Mouse (Mus musculus) brown adipose tissue, adult 24 weeks (tissue): ENCODE results near the gene Ppp2r5e. TPM values are rescaled to one million over a fixed set of nuclear protein-coding genes. Genes with fewer than 3 reads are reported as not detected.

Experiments
- H3K27ac ChIP-seq: fragments of 200-500 bp; replicated peaks from 2 replicates; pipeline ENCODE4 v1.5.1; 2012; ENCODE audit warnings: low read depth, mild to moderate bottlenecking, low read length
- H3K4me1 ChIP-seq: fragments of 200-500 bp; 2 replicates; pipeline ENCODE4 v1.6.1; 2012; ENCODE audit warnings: low read length, mixed read lengths; ENCODE audit not compliant: control insufficient read depth, insufficient read depth, insufficient read length
- H3K4me3 ChIP-seq: fragments of 200-500 bp; 2 replicates; pipeline ENCODE4 v1.5.1; 2012; ENCODE audit warnings: low read depth, mild to moderate bottlenecking, low read length, moderate library complexity; ENCODE audit not compliant: insufficient read depth
- polyA plus RNA-seq: library from polyadenylated mRNA; stranded (reverse); fragments of >200 nt; gene quantifications from 2 replicates; pipeline ENCODE4 v1.2.4, GENCODE M21; 2012; ENCODE audit not compliant: missing spikeins, insufficient read depth, insufficient read length

The Ppp2r5e gene
- polyA plus RNA-seq, 1 experiment: 21.6 TPM

- no peak overlapping the region for H3K27ac ChIP-seq
These were observed 58.9 kb downstream of the Ppp2r5e start for GRCm38 (mm10) chr12:75537019-75537672.

GRCm38 (mm10) chr12:75536566-75536965 is 59.5 kb downstream of the Ppp2r5e start:
- H3K4me1 ChIP-seq: peaks cover 24% of the 10 kb centered on the region
- no peak overlapping the region for H3K27ac ChIP-seq
- H3K4me3 ChIP-seq: no peak overlapping the region

More at GRCm38 (mm10) chr12:75537019-75537672, 58.9 kb downstream of the Ppp2r5e start:
- H3K4me3 ChIP-seq: no peak overlapping the region
- peaks cover 21% of the 10 kb centered on the region for H3K4me1 ChIP-seq

- no peak overlapping the region for H3K27ac ChIP-seq
- H3K4me1 ChIP-seq: peaks cover 26% of the 10 kb centered on the region
- H3K4me3 ChIP-seq: no peak overlapping the region
These were observed 62.9 kb downstream of the Ppp2r5e start for GRCm38 (mm10) chr12:75533145-75533544.

GRCm38 (mm10) chr12:75531895-75532294 is 64.2 kb downstream of the Ppp2r5e start:
- Histone ChIP-seq H3K4me1 (peaks cover 22% of the 10 kb centered on the region), H3K27ac (no peak overlapping the region), H3K4me3 (no peak overlapping the region)

GRCm38 (mm10) chr12:75528857-75529808 is 66.9 kb downstream of the Ppp2r5e start:
- no peak overlapping the region for H3K4me3 ChIP-seq

GRCm38 (mm10) chr12:75528300-75528699 is 67.7 kb downstream of the Ppp2r5e start:
- H3K4me3 ChIP-seq: no peak overlapping the region
- no peak overlapping the region for H3K27ac ChIP-seq
- H3K4me1 ChIP-seq: peaks cover 29% of the 10 kb centered on the region

More at GRCm38 (mm10) chr12:75528857-75529808, 66.9 kb downstream of the Ppp2r5e start:
- Histone ChIP-seq H3K4me1 (peaks cover 22% of the 10 kb centered on the region), H3K27ac (peak overlapping the region; percentile 61)

GRCm38 (mm10) chr12:75524199-75524598 is 71.8 kb downstream of the Ppp2r5e start:
- Histone ChIP-seq H3K4me1 (peaks cover 20% of the 10 kb centered on the region), H3K27ac (peak overlapping the region; percentile 55), H3K4me3 (no peak overlapping the region)

GRCm38 (mm10) chr12:75522931-75523330 is 73.1 kb downstream of the Ppp2r5e start:
- H3K4me3 ChIP-seq: no peak overlapping the region
- H3K4me1 ChIP-seq: peaks cover 13% of the 10 kb centered on the region
- H3K27ac ChIP-seq: no peak overlapping the region

GRCm38 (mm10) chr12:75522360-75522759 is 73.7 kb downstream of the Ppp2r5e start:
- Histone ChIP-seq H3K4me1 (peaks cover 13% of the 10 kb centered on the region), H3K27ac (no peak overlapping the region), H3K4me3 (no peak overlapping the region)

GRCm38 (mm10) chr12:75520395-75520794 is 75.7 kb downstream of the Ppp2r5e start:
- Histone ChIP-seq H3K4me1 (peaks cover 14% of the 10 kb centered on the region), H3K4me3 (no peak overlapping the region), H3K27ac (no peak overlapping the region)

GRCm38 (mm10) chr12:75519181-75519940 is 76.7 kb downstream of the Ppp2r5e start:
- H3K4me1 ChIP-seq: peaks cover 14% of the 10 kb centered on the region
- no peak overlapping the region for H3K4me3 ChIP-seq
- no peak overlapping the region for H3K27ac ChIP-seq

- Histone ChIP-seq H3K4me1 (peaks cover 5% of the 10 kb centered on the region; the same call in 1 of the 2 replicates), H3K4me3 (no peak overlapping the region), H3K27ac (no peak overlapping the region)
These were observed 80.6 kb downstream of the Ppp2r5e start for GRCm38 (mm10) chr12:75515301-75515906.

- Histone ChIP-seq H3K27ac (no peak overlapping the region), H3K4me1 (peaks cover 3% of the 10 kb centered on the region; the same call in 1 of the 2 replicates)
These were observed 84.5 kb downstream of the Ppp2r5e start for GRCm38 (mm10) chr12:75511520-75511919.

GRCm38 (mm10) chr12:75504991-75505650 is 90.9 kb downstream of the Ppp2r5e start:
- Histone ChIP-seq H3K27ac (no peak overlapping the region), H3K4me3 (no peak overlapping the region), H3K4me1 (no peaks in the 10 kb centered on the region)

More at GRCm38 (mm10) chr12:75511520-75511919, 84.5 kb downstream of the Ppp2r5e start:
- no peak overlapping the region for H3K4me3 ChIP-seq
